Mouse (Mus musculus) liver, adult 2 months (tissue): ENCODE measurements around the gene Rere. TPM values are rescaled to one million over a fixed set of nuclear protein-coding genes. Genes with fewer than 3 reads are reported as not detected.

Experiments
- DNase-seq: peaks from one replicate; pipeline ENCODE4 v3.0.0-alpha.2; 2011; ENCODE audit warnings: low read depth, low spot score; ENCODE audit errors: extremely low read depth
- H3K27ac ChIP-seq: fragments of 200-500 bp; replicated peaks from 2 replicates; pipeline ENCODE4 v1.5.1; 2012; ENCODE audit warnings: low read depth, mild to moderate bottlenecking, control low read depth, inconsistent platforms, low read length; ENCODE audit not compliant: insufficient read depth
- H3K27me3 ChIP-seq: fragments of 200-500 bp; 2 replicates; pipeline ENCODE4 v1.6.1; 2012; ENCODE audit warnings: mild to moderate bottlenecking, moderate library complexity, low read length, inconsistent platforms; ENCODE audit not compliant: control insufficient read depth, insufficient read depth
- H3K36me3 ChIP-seq: fragments of 200-500 bp; 2 replicates; pipeline ENCODE4 v1.6.1; 2012; ENCODE audit warnings: low read length, inconsistent platforms; ENCODE audit not compliant: control insufficient read depth, insufficient read depth
- H3K4me1 ChIP-seq: fragments of 200-500 bp; 2 replicates; pipeline ENCODE4 v1.6.1; 2011; ENCODE audit warnings: low read length; ENCODE audit not compliant: control insufficient read depth, insufficient read depth
- H3K4me3 ChIP-seq: fragments of 200-500 bp; 2 replicates; pipeline ENCODE4 v1.5.1; 2011; ENCODE audit warnings: low read depth, mild to moderate bottlenecking, control low read depth, low read length, moderate library complexity; ENCODE audit not compliant: insufficient read depth
- H3K79me2 ChIP-seq: fragments of 200-500 bp; 2 replicates; pipeline ENCODE4 v1.6.1; 2012; ENCODE audit warnings: inconsistent platforms, mild to moderate bottlenecking, low read length, moderate library complexity; ENCODE audit not compliant: control insufficient read depth, insufficient read depth
- H3K9ac ChIP-seq: fragments of 200-500 bp; 2 replicates; pipeline ENCODE4 v1.6.1; 2012; ENCODE audit warnings: low read depth, mild to moderate bottlenecking, control low read depth, inconsistent platforms, low read length
- CTCF ChIP-seq: fragments of 200-500 bp; IDR thresholded peaks from 2 replicates; pipeline ENCODE4 v1.5.1; 2011; ENCODE audit warnings: low read depth, low read length, control low read depth
- POLR2A ChIP-seq: fragments of 200-500 bp; IDR thresholded peaks from 2 replicates; pipeline ENCODE4 v1.6.1; 2011; ENCODE audit warnings: low read length, control low read depth; ENCODE audit not compliant: insufficient read depth; ENCODE audit errors: extremely low read depth
- WGBS: fragments of 180-500 bp; shearing (Covaris S2); methylation state at CpG from one replicate; pipeline ENCODE4 v1.1.7; 2018; 5-methylcytosine and 5-hydroxymethylcytosine counted together
- polyA plus RNA-seq: library from polyadenylated mRNA; depleted of rRNA; stranded (reverse); fragments of >200 nt; gene quantifications from 2 replicates; pipeline ENCODE4 v1.2.3, GENCODE M21; 2012; rRNA removed
- total RNA-seq: library from RNA; depleted of rRNA; stranded (reverse); fragments of >200 nt; gene quantifications from 2 replicates; pipeline ENCODE4 v1.2.3, GENCODE M21; 2014; rRNA removed

Rere gene
- total and polyA plus RNA-seq, 2 experiments = 8.8 to 10.0 TPM

- H3K27ac ChIP-seq = no peak overlapping the region
- peaks cover 3% of the 10 kb centered on the region; the same call in 1 of the 2 replicates for H3K4me1 ChIP-seq
- no peak for DNase-seq
- no peak overlapping the region for H3K9ac ChIP-seq
- no peaks in the 10 kb centered on the region for H3K79me2 ChIP-seq
- no peak overlapping the region for H3K4me3 ChIP-seq
- WGBS = 67% methylated on average over 13 of the region's 13 CpGs
- TF ChIP-seq CTCF (no peak), POLR2A (no peak)
- no peaks in the 10 kb centered on the region for H3K27me3 ChIP-seq
- no peaks in the 10 kb centered on the region for H3K36me3 ChIP-seq
These were observed 380.4 kb downstream of the Rere start for GRCm38 (mm10) chr4:150661886-150662285.

GRCm38 (mm10) chr4:150663192-150663591 lies 381.7 kb downstream of the Rere start:
- Histone ChIP-seq H3K4me1 (peaks cover 3% of the 10 kb centered on the region; the same call in 1 of the 2 replicates), H3K79me2 (no peaks in the 10 kb centered on the region), H3K4me3 (no peak overlapping the region), H3K27ac (no peak overlapping the region), H3K36me3 (no peaks in the 10 kb centered on the region), H3K9ac (no peak overlapping the region), H3K27me3 (no peaks in the 10 kb centered on the region)
- peak; percentile 76 for TF ChIP-seq CTCF
- no peak for TF ChIP-seq POLR2A
- 71% methylated on average over 12 of the region's 12 CpGs for WGBS
- no peak for DNase-seq

- H3K27ac ChIP-seq = no peak overlapping the region
- H3K79me2 ChIP-seq = no peaks in the 10 kb centered on the region
- H3K4me3 ChIP-seq = no peak overlapping the region
- no peak overlapping the region for H3K9ac ChIP-seq
- no peaks in the 10 kb centered on the region for H3K27me3 ChIP-seq
- WGBS = 86% methylated on average over 7 of the region's 7 CpGs
- H3K36me3 ChIP-seq = no peaks in the 10 kb centered on the region
- DNase-seq = peak; percentile 38
- TF ChIP-seq POLR2A = no peak
- peak; percentile 74 for TF ChIP-seq CTCF
- H3K4me1 ChIP-seq = peaks cover 2% of the 10 kb centered on the region; the same call in 1 of the 2 replicates
These were observed 383.3 kb downstream of the Rere start for GRCm38 (mm10) chr4:150664726-150665125.

GRCm38 (mm10) chr4:150665806-150666205 lies 384.4 kb downstream of the Rere start:
- Histone ChIP-seq H3K4me1 (no peaks in the 10 kb centered on the region), H3K9ac (no peak overlapping the region), H3K79me2 (no peaks in the 10 kb centered on the region), H3K4me3 (no peak overlapping the region), H3K36me3 (no peaks in the 10 kb centered on the region), H3K27ac (no peak overlapping the region), H3K27me3 (no peaks in the 10 kb centered on the region)
- no peak for TF ChIP-seq CTCF
- no peak for TF ChIP-seq POLR2A
- no peak for DNase-seq
- 65% methylated on average over 10 of the region's 10 CpGs for WGBS

Other genes with a start within 250 kb of the Rere start
- 1.6 and 2.0 TPM in 2 replicates for gene Gpr157, start 194.3 kb upstream of the Rere start, total RNA-seq
- 1.4 and 2.0 TPM in 2 replicates for gene Gpr157, start 194.3 kb upstream of the Rere start, polyA plus RNA-seq
- gene Slc2a5, start 162.4 kb upstream of the Rere start, total RNA-seq = 7.8 and 8.0 TPM in 2 replicates
- 2.9 and 3.3 TPM in 2 replicates for gene Slc2a5, start 162.4 kb upstream of the Rere start, polyA plus RNA-seq
- not detected in 2 replicates for gene Slc2a7, start 132.7 kb upstream of the Rere start, total RNA-seq
- not detected in 2 replicates for gene Slc2a7, start 132.7 kb upstream of the Rere start, polyA plus RNA-seq
- not detected in 2 replicates for gene Car6, start 80.3 kb upstream of the Rere start, total RNA-seq
- not detected in 2 replicates for gene Car6, start 80.3 kb upstream of the Rere start, polyA plus RNA-seq
- 386 and 392 TPM in 2 replicates for gene Eno1, start 44.9 kb upstream of the Rere start, total RNA-seq
- 283 and 350 TPM in 2 replicates for gene Eno1, start 44.9 kb upstream of the Rere start, polyA plus RNA-seq